Mouse (Mus musculus) C2C12 (cell line): ENCODE measurements around the gene Tuba1b. TPM values are rescaled to one million over a fixed set of nuclear protein-coding genes. Genes with fewer than 3 reads are reported as not detected.
A peak's percentile ranks its signal among the peaks of the same experiment; 100 is the strongest.
"Not testable (repeated sequence)": the region's sequence is repeated elsewhere in the genome, so short reads cannot be mapped to it uniquely, and the experiment has no call there.

Experiments used
- H3K27me3 ChIP-seq: one replicate; pipeline ENCODE4 v1.6.1; 2011; ENCODE audit not compliant: control insufficient read depth, insufficient read depth, insufficient read length
- H3K36me3 ChIP-seq: one replicate; pipeline ENCODE4 v1.6.1; 2011; ENCODE audit not compliant: control insufficient read depth, insufficient read depth
- H3K4me3 ChIP-seq: one replicate; pipeline ENCODE4 v1.5.1; 2011; ENCODE audit warnings: mild to moderate bottlenecking, control low read depth; ENCODE audit not compliant: poor library complexity, insufficient read depth, severe bottlenecking
- H3K79me2 ChIP-seq: one replicate; pipeline ENCODE4 v1.6.1; 2011; ENCODE audit not compliant: control insufficient read depth, insufficient read depth
- H3K79me3 ChIP-seq: one replicate; pipeline ENCODE4 v1.6.1; 2011; ENCODE audit warnings: low read depth, control low read depth
- H3ac ChIP-seq: one replicate; pipeline ENCODE3; 2011; ENCODE audit warnings: low read depth; ENCODE audit not compliant: control insufficient read depth, insufficient read length
- CEBPB ChIP-seq: IDR thresholded peaks from one replicate; pipeline ENCODE4 v1.6.1; 2011; ENCODE audit warnings: low read depth, mild to moderate bottlenecking, control low read depth, moderate library complexity
- CTCF ChIP-seq: IDR thresholded peaks from one replicate; pipeline ENCODE4 v1.5.1; 2011; ENCODE audit not compliant: control insufficient read depth, insufficient read depth, insufficient read length
- FOSL1 ChIP-seq: IDR thresholded peaks from one replicate; pipeline ENCODE4 v1.8.0; 2011; ENCODE audit warnings: mild to moderate bottlenecking, low read length; ENCODE audit not compliant: poor library complexity, insufficient read depth, severe bottlenecking
- MAX ChIP-seq: IDR thresholded peaks from one replicate; pipeline ENCODE4 v1.6.1; 2011; ENCODE audit warnings: mild to moderate bottlenecking, control low read depth
- MYOD1 ChIP-seq: IDR thresholded peaks from one replicate; pipeline ENCODE4 v1.6.1; 2011; ENCODE audit warnings: low read depth; ENCODE audit not compliant: control insufficient read depth, insufficient read length
- MYOG ChIP-seq: IDR thresholded peaks from one replicate; pipeline ENCODE4 v1.6.1; 2011; ENCODE audit not compliant: control insufficient read depth, insufficient read length; ENCODE audit errors: extremely low read depth
- USF1 ChIP-seq: IDR thresholded peaks from one replicate; pipeline ENCODE4 v1.6.1; 2011; ENCODE audit warnings: low read depth, mild to moderate bottlenecking, control low read depth, moderate library complexity
- polyA plus RNA-seq: library from polyadenylated mRNA; unstranded; fragments of >200 nt; fragmentation: generic; extraction: Trizol; gene quantifications from one replicate; pipeline ENCODE4 v1.2.1, GENCODE M21; 2012; ENCODE audit warnings: missing spikeins

Gene Tuba1b
- polyA plus RNA-seq, 1 experiment: 3,512 TPM

DNA sequence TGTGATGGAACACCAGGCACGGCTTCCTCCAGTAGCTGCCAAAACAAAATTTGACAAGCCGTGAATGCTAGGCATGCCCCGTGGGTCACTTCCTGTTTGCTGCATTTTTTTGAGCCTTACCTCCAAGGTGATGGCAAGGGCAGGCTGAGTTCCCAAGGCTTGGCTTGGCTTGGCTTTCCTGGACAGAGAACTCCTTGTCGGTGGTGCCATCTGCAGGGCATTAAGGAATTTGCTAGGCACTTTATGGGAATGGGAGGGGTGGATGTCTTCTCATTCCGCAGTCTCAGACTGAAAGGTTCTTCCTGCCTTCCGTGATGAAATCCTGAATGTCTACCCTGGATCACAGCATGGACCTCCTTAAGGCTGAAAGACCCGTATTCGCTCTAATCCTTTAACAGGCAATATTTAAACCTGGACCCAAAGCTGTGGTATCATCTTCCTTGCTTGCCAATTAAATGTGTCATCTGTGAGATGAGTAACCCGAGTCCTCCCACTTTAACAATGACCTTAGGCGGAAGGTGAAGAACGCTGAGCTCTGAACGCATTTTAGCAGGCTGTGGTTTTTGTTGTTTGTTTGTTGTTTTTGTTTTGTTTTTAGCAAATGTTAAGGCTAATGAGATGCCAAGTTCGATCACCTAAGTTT, 5.6 kb downstream of the Tuba1b start:
- TF ChIP-seq MAX (no peak), CEBPB (peak; percentile 19), CTCF (peak; percentile 68)
- H3K79me2 ChIP-seq: peaks cover 31% of the 10 kb centered on the region
- H3K4me3 ChIP-seq: no peak overlapping the region
- H3K79me3 ChIP-seq: peaks cover 15% of the 10 kb centered on the region
- peaks cover 19% of the 10 kb centered on the region for H3K36me3 ChIP-seq
- H3K27me3 ChIP-seq: no peaks in the 10 kb centered on the region
- H3ac ChIP-seq: no peak overlapping the region

DNA sequence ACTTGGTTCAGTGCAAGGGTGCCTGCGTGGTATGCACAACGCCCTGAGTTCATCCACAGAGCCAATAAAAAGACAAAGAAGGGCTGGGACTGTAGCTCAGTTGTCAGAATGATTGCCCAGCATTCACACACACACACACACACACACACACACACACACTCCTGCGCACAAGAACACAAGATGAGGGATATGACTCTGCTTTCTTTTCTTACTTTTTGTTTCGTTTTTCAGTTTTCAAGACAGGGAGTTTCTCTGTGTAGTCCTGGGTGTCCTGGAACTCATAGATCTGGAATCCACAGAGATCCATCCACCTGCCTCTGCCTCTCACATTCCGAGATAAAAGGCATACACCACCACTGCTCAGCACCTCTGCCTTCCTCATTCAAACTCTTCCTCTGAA, 6.8 kb downstream of the Tuba1b start:
- Histone ChIP-seq H3ac (no peak overlapping the region), H3K79me2 (peaks cover 20% of the 10 kb centered on the region), H3K36me3 (peaks cover 11% of the 10 kb centered on the region), H3K79me3 (peaks cover 7% of the 10 kb centered on the region), H3K4me3 (no peak overlapping the region), H3K27me3 (no peaks in the 10 kb centered on the region)
- TF ChIP-seq USF1: no peak
- no peak for TF ChIP-seq MAX
- TF ChIP-seq MYOG: no peak
- TF ChIP-seq CEBPB: no peak
- no peak for TF ChIP-seq MYOD1
- no peak for TF ChIP-seq CTCF
- no peak for TF ChIP-seq FOSL1

- H3K27me3 ChIP-seq: no peaks in the 10 kb centered on the region
- H3K79me2 ChIP-seq: no peaks in the 10 kb centered on the region
- no peak overlapping the region for H3ac ChIP-seq
- no peaks in the 10 kb centered on the region for H3K36me3 ChIP-seq
- H3K4me3 ChIP-seq: no peak overlapping the region
- H3K79me3 ChIP-seq: no peaks in the 10 kb centered on the region
- TF ChIP-seq MYOD1: no peak
- no peak for TF ChIP-seq CTCF
These were observed 9.7 kb downstream of the Tuba1b start for GRCm38 (mm10) chr15:98924682-98925081.

DNA sequence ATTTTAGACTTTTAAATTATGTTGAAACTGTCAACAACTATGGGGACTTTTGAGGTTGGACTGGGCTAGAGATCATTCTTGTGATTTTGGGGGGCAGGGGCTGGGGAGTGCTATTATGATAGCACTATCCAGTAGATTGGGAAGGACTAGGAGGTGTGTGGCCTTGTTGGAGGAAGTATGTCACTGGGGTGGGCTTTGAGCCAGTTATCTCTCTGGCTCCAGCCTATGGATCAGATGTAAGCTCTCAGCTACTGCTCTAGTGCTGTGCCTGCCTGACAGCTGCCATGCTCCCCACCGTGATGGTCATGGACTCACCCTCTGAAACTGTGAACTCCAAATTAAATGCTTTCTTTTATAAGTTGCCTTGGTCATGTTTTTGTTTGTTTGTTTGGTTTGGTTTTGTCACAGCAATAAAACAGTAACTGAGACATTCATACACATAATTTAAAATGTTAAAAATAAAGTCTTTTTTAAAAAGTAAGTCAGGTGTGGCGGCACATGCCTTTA, 11.3 kb downstream of the Tuba1b start:
- no peaks in the 10 kb centered on the region for H3K36me3 ChIP-seq
- H3K79me3 ChIP-seq: no peaks in the 10 kb centered on the region
- TF ChIP-seq MYOG: no peak
- TF ChIP-seq CEBPB: no peak
- no peak for TF ChIP-seq MAX
- no peak for TF ChIP-seq FOSL1
- TF ChIP-seq MYOD1: no peak
- no peak for TF ChIP-seq CTCF
- TF ChIP-seq USF1: no peak
- no peaks in the 10 kb centered on the region for H3K79me2 ChIP-seq
- no peaks in the 10 kb centered on the region for H3K27me3 ChIP-seq
- no peak overlapping the region for H3ac ChIP-seq
- H3K4me3 ChIP-seq: no peak overlapping the region

GRCm38 (mm10) chr15:98922581-98922980, 11.8 kb downstream of the Tuba1b start:
- Histone ChIP-seq H3K27me3 (no peaks in the 10 kb centered on the region), H3K79me2 (peaks cover 2% of the 10 kb centered on the region), H3K4me3 (no peak overlapping the region), H3ac (no peak overlapping the region), H3K36me3 (no peaks in the 10 kb centered on the region), H3K79me3 (no peaks in the 10 kb centered on the region)
- TF ChIP-seq FOSL1 (no peak), MYOG (no peak), USF1 (no peak), MAX (no peak), CEBPB (no peak), MYOD1 (no peak)

GRCm38 (mm10) chr15:98921510-98921909, 12.9 kb downstream of the Tuba1b start:
- Histone ChIP-seq H3ac (no peak overlapping the region), H3K27me3 (no peaks in the 10 kb centered on the region), H3K79me2 (peaks cover 10% of the 10 kb centered on the region), H3K4me3 (no peak overlapping the region), H3K36me3 (no peaks in the 10 kb centered on the region), H3K79me3 (no peaks in the 10 kb centered on the region)
- TF ChIP-seq CTCF (no peak), MYOG (no peak), MYOD1 (no peak), MAX (no peak), FOSL1 (no peak), USF1 (no peak), CEBPB (no peak)

DNA sequence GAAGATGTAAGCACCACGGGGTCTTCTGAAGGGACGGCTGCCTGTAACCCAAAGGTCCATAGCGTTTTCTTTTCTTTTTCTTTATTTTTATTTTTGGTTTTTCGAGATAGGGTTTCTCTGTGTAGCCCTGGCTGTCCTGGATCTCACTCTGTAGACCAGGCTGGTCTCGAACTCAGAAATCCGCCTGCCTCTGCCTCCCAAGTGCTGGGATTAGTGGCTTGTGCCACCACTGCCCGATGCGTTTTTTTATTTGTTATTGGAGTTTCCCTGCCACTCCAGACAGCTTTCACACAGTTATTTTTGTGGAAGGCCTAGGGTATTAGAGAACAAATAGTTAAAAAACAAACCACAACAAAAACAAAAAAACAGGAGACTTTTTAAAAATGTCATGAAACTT, 15.9 kb downstream of the Tuba1b start:
- not testable (repeated sequence) for H3K79me3 ChIP-seq, H3K36me3 ChIP-seq, H3K27me3 ChIP-seq
- Histone ChIP-seq H3K4me3 (peak overlapping the region; percentile 23), H3ac (peak overlapping the region; percentile 28), H3K79me2 (peaks cover 34% of the 10 kb centered on the region)
